8 mouse cellular contexts compared by ENCODE assay signal in genomic region chr13:73646397-73647087, GRCm38 (mm10). TPM values are rescaled to one million over a fixed set of nuclear protein-coding genes. Genes with fewer than 3 reads are reported as not detected.
DNase-seq lines count a peak whose midpoint lies in the region; ATAC-seq lines count a peak whose summit lies in the region.

No protein-coding gene starts in this region.

- no peak overlapping the region for H3K9ac ChIP-seq in hindbrain, embryonic 11.5 days (ENCODE audit: low read depth, low read length)

- no peaks in the 10 kb centered on the region for H3K27me3 ChIP-seq in hindbrain, embryonic 11.5 days (ENCODE audit: control insufficient read depth, insufficient read depth, low read length)

- DNase-seq in cerebellum, adult 11-12 months, result peak; percentile 15
- peak; percentile 78 for DNase-seq in NIH3T3 (ENCODE audit: low read depth)
- peak; percentile 70 for DNase-seq in embryo, embryonic 10 days (ENCODE audit: low spot score)
- DNase-seq in hindbrain, embryonic 11.5 days (ENCODE audit: low spot score), result peak; percentile 57
- peak; percentile 32 to 52 for DNase-seq in layer of hippocampus, postnatal 14 days (ENCODE audit: low spot score in 2 of 2)
- peak; percentile 62 for DNase-seq in mesoderm, embryonic 11.5 days (ENCODE audit: low read depth, low spot score)
- DNase-seq in spleen, adult 18-20 months, result peak; percentile 19 to 48

- no peak for ATAC-seq in cerebellum, adult (ENCODE audit: insufficient number of reproducible peaks, low FRiP score, low TSS enrichment)
- no peak for ATAC-seq in hindbrain, embryonic 11.5 days (ENCODE audit: low FRiP score)

- H3K36me3 ChIP-seq in hindbrain, embryonic 11.5 days (ENCODE audit: control insufficient read depth, insufficient read depth, low read length), result no peaks in the 10 kb centered on the region

- H3K4me1 ChIP-seq in hindbrain, embryonic 11.5 days (replicated peaks; ENCODE audit: control insufficient read depth, insufficient read depth, low read length), result no peaks in the 10 kb centered on the region

- 39% methylated on average over 6 of the region's 6 CpGs for WGBS in hindbrain, embryonic 11.5 days

- H3K9me3 ChIP-seq in hindbrain, embryonic 11.5 days (ENCODE audit: control insufficient read depth, low read length), result no peaks in the 10 kb centered on the region

- no peak overlapping the region for H3K27ac ChIP-seq in hindbrain, embryonic 11.5 days (ENCODE audit: low read depth, low read length)

- no peak overlapping the region for H3K4me3 ChIP-seq in hindbrain, embryonic 11.5 days (ENCODE audit: low read depth, low read length)

- no peak overlapping the region for H3K4me2 ChIP-seq in hindbrain, embryonic 11.5 days (replicated peaks; ENCODE audit: low read depth, low read length)

RNA-seq across cellular contexts. Expression of gene Tert, which starts 19.8 kb away (rescaled TPM):
- 3.3 and 5.3 TPM in 2 replicates for polyA plus RNA-seq in hindbrain, embryonic 11.5 days (2014; fragmentation: Nextera tagmentation; extraction: Ambion mirVana)
- 1 to 10 TPM; 2.6 to 4.4 TPM for total RNA-seq in layer of hippocampus, postnatal 14 days (2021)

RNA-seq across cellular contexts. Expression of gene Slc6a18, which starts 31.3 kb away (rescaled TPM):
- polyA plus RNA-seq in hindbrain, embryonic 11.5 days (2014; fragmentation: Nextera tagmentation; extraction: Ambion mirVana), result not detected in 2 replicates
- total RNA-seq in layer of hippocampus, postnatal 14 days (2021), result not detected

RNA-seq across cellular contexts. Expression of gene Clptm1l, which starts 42.7 kb away (rescaled TPM):
- 111 and 112 TPM in 2 replicates for polyA plus RNA-seq in hindbrain, embryonic 11.5 days (2014; fragmentation: Nextera tagmentation; extraction: Ambion mirVana)
- 100 to 1,000 TPM; 121 to 125 TPM for total RNA-seq in layer of hippocampus, postnatal 14 days (2021)

RNA-seq across cellular contexts. Expression of gene Slc6a19, which starts 58.1 kb away (rescaled TPM):
- polyA plus RNA-seq in hindbrain, embryonic 11.5 days (2014; fragmentation: Nextera tagmentation; extraction: Ambion mirVana), result not detected in 2 replicates
- total RNA-seq in layer of hippocampus, postnatal 14 days (2021), result under 1 TPM in 1 of 2 experiments, not detected in 1; 0.44 TPM

Comparison
In these comparisons a context has a peak if more than half of its experiments do, and no peak if none do; other contexts are left out.
1. DNase-seq: peak in every context shown above with its lines; median percentile 78 in NIH3T3; 70 in embryo, embryonic 10 days; 62 in mesoderm, embryonic 11.5 days; 57 in hindbrain, embryonic 11.5 days; 42 in layer of hippocampus, postnatal 14 days; 34 in spleen, adult 18-20 months; 15 in cerebellum, adult 11-12 months.